Mouse (Mus musculus) intestine, embryonic 14.5 days (tissue): Measurements from ENCODE around the gene Cabin1. TPM values are rescaled to one million over a fixed set of nuclear protein-coding genes. Genes with fewer than 3 reads are reported as not detected.
A peak's percentile ranks its signal among the peaks of the same experiment; 100 is the strongest.

Experiments used
- ATAC-seq: fragments of 200-750 bp; cut with Nextera tagmentation; replicated peaks from 2 replicates; pipeline ENCODE4 v1.8.0; 2017; ENCODE audit warnings: low read depth, moderate number of reproducible peaks, moderate TSS enrichment, moderate library complexity; ENCODE audit not compliant: low FRiP score, low TSS enrichment
- DNase-seq: peaks from one replicate; pipeline ENCODE4 v3.0.0-alpha.2; 2018; ENCODE audit warnings: low spot score
- H3K27ac ChIP-seq: fragments of 300-500 bp; sonication (generic); 2 replicates; pipeline ENCODE4 v1.5.1; 2014; ENCODE audit warnings: low read depth, mild to moderate bottlenecking, control low read depth
- H3K27me3 ChIP-seq: fragments of 300-500 bp; sonication (generic); replicated peaks from 2 replicates; pipeline ENCODE4 v1.6.1; 2014; ENCODE audit warnings: low read length, control low read depth; ENCODE audit not compliant: control insufficient read depth, insufficient read depth
- H3K36me3 ChIP-seq: fragments of 300-500 bp; sonication (generic); 2 replicates; pipeline ENCODE4 v1.6.1; 2014; ENCODE audit warnings: low read length, control low read depth; ENCODE audit not compliant: control insufficient read depth, insufficient read depth
- H3K4me1 ChIP-seq: fragments of 300-500 bp; sonication (generic); replicated peaks from 2 replicates; pipeline ENCODE4 v1.6.1; 2014; ENCODE audit warnings: low read length, control low read depth, mixed read lengths; ENCODE audit not compliant: control insufficient read depth, insufficient read depth
- H3K4me2 ChIP-seq: fragments of 300-500 bp; sonication (generic); 2 replicates; pipeline ENCODE4 v1.6.1; 2014; ENCODE audit warnings: low read length
- H3K4me3 ChIP-seq: fragments of 300-500 bp; sonication (generic); 2 replicates; pipeline ENCODE4 v1.5.1; 2014; ENCODE audit warnings: low read depth, low read length, control low read depth, mixed read lengths
- H3K9ac ChIP-seq: fragments of 300-500 bp; sonication (generic); 2 replicates; pipeline ENCODE4 v1.6.1; 2014; ENCODE audit warnings: mild to moderate bottlenecking, low read length
- H3K9me3 ChIP-seq: fragments of 300-500 bp; sonication (generic); 2 replicates; pipeline ENCODE4 v1.6.1; 2016; ENCODE audit warnings: low read length, control low read depth; ENCODE audit not compliant: control insufficient read depth
- WGBS: fragments of 180-500 bp; shearing (Covaris S2); extraction: QIAGEN DNeasy Blood & Tissue Kit; methylation state at CpG from one replicate; pipeline ENCODE4 v1.1.7; 2014; 5-methylcytosine and 5-hydroxymethylcytosine counted together
- polyA plus RNA-seq: library from polyadenylated mRNA; unstranded; fragments of >200 nt; fragmentation: Nextera tagmentation; extraction: Ambion mirVana; gene quantifications from 2 replicates; pipeline ENCODE4 v1.2.1, GENCODE M21; 2014

Gene Cabin1
- polyA plus RNA-seq, 1 experiment from 2014 or later, result 47.2 TPM

DNA sequence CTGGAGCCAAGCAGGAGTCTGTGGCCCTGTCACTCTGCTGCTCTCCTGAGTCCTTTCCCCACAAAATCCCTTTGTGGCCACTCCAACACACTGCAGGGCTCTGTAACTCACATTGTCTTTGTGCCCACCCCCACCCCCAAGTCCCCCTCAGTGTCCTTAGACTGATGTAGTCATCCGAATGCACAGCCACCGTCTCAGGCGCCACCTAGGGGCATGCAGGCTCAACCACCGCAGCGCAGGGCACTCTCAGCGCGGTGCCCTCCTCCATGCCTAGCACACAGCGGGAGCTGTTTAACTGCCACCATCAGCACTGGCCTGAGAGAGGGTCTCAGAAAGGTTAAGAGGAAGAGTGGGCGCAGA lies 55.5 kb downstream of the Cabin1 start:
- no peak overlapping the region for H3K4me3 ChIP-seq
- 51% methylated on average over 9 of the region's 9 CpGs for WGBS
- peaks cover 61% of the 10 kb centered on the region for H3K36me3 ChIP-seq
- H3K9me3 ChIP-seq, result no peaks in the 10 kb centered on the region
- H3K4me1 ChIP-seq, result no peaks in the 10 kb centered on the region
- no peak overlapping the region for H3K27ac ChIP-seq
- no peak for ATAC-seq
- H3K9ac ChIP-seq, result no peak overlapping the region
- no peak overlapping the region for H3K4me2 ChIP-seq
- H3K27me3 ChIP-seq, result no peaks in the 10 kb centered on the region
- no peak for DNase-seq

- no peak for ATAC-seq
- Histone ChIP-seq H3K4me2 (no peak overlapping the region), H3K9ac (no peak overlapping the region), H3K36me3 (peaks cover 55% of the 10 kb centered on the region), H3K27ac (no peak overlapping the region), H3K9me3 (no peaks in the 10 kb centered on the region), H3K27me3 (no peaks in the 10 kb centered on the region), H3K4me1 (no peaks in the 10 kb centered on the region), H3K4me3 (no peak overlapping the region)
- WGBS, result 89% methylated on average over 3 of the region's 3 CpGs
- no peak for DNase-seq
These were observed 56.1 kb downstream of the Cabin1 start for GRCm38 (mm10) chr10:75707901-75708632.

DNA sequence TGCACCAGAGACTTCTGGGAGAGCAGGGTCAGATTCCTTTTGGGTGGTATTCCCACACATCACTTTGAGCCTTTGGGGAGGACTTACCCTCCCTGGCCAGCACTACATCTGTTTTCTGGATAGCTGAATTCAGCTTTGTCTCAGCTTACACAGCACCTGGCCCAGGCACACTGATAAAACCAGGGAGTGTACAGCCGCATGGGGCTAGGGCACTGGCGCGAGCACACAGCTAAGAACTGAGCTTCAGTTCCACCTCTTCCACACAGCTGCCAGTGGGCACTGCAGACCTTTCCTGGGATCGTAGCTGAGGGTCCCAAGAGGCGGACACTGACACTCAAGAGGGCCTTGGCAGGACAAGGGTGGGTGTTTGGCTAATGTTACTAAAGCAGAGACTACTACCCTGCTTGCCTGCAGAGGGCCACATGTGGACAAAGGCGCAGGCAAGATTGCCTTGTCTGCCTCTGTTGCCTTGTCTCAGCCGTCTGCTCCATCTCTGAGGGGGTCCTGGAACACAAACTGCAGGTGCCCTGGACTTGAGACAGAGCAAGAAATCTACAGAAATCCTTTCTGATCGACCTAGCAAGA lies 57.4 kb downstream of the Cabin1 start:
- Histone ChIP-seq H3K27me3 (no peaks in the 10 kb centered on the region), H3K9ac (no peak overlapping the region), H3K4me2 (no peak overlapping the region), H3K4me1 (no peaks in the 10 kb centered on the region), H3K36me3 (peaks cover 42% of the 10 kb centered on the region), H3K27ac (no peak overlapping the region), H3K4me3 (no peak overlapping the region), H3K9me3 (no peaks in the 10 kb centered on the region)
- 84% methylated on average over 8 of the region's 8 CpGs for WGBS
- ATAC-seq, result no peak
- DNase-seq, result no peak

- WGBS, result 76% methylated on average over 7 of the region's 7 CpGs
- H3K4me1 ChIP-seq, result no peaks in the 10 kb centered on the region
- H3K27ac ChIP-seq, result no peak overlapping the region
- H3K27me3 ChIP-seq, result no peaks in the 10 kb centered on the region
- no peak overlapping the region for H3K9ac ChIP-seq
- DNase-seq, result no peak
- ATAC-seq, result no peak
- no peaks in the 10 kb centered on the region for H3K9me3 ChIP-seq
- peaks cover 33% of the 10 kb centered on the region for H3K36me3 ChIP-seq
- H3K4me2 ChIP-seq, result no peak overlapping the region
- H3K4me3 ChIP-seq, result no peak overlapping the region
These were observed 58.3 kb downstream of the Cabin1 start for GRCm38 (mm10) chr10:75705681-75706400.

DNA sequence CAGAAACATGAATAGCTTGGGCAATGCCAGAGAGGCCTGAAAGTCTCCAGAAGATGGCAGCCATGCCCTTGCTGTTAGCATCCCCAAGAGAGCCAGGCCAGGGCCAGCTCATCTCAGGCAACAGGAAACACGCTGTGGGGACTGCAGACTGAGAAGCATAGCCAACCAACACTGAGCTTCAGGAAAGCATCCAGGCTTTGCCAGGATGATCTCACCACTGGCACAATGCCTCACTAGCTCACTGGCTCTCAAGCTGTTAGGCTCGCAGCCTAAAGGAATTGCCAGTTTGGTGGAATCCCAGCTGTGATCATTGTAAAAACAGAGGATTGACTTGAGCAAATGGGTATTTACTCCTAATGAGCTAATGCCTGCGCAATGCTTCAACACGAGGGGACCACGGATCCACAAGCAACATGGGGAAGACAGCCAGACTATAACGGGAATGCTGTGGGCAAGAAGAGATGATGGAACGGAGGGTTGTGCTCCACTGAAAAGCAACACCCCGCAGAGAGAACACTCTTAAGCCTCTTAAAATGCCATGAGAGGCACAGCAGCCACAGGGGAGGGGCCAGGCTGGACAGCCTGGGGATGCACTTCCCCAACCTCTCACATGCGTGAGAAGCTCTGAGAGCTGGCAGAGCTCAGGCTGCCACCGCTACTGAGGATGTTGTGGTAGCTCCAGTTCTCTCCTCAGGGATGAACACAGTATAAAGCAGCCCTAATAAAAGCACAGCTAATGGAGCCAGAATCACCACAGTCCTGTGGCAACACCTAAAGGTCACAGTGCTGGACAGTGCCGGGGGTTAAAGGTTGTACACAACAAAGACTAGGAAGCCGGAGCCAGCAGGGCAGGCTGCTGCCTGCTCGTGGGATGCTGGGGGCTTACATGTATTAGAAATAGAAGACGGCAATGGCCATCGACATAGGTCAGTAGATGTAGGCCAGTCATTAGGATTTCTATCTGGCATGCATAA lies 59.6 kb downstream of the Cabin1 start:
- no peak for DNase-seq
- Histone ChIP-seq H3K9me3 (no peaks in the 10 kb centered on the region), H3K9ac (no peak overlapping the region), H3K4me1 (no peaks in the 10 kb centered on the region), H3K27me3 (no peaks in the 10 kb centered on the region), H3K4me2 (no peak overlapping the region), H3K4me3 (no peak overlapping the region), H3K27ac (no peak overlapping the region), H3K36me3 (peaks cover 37% of the 10 kb centered on the region)
- whole genome bisulfite sequencing, result 80% methylated on average over 15 of the region's 15 CpGs
- ATAC-seq, result no peak

- Histone ChIP-seq H3K27ac (no peak overlapping the region), H3K4me2 (no peak overlapping the region), H3K4me1 (no peaks in the 10 kb centered on the region), H3K9ac (no peak overlapping the region), H3K4me3 (no peak overlapping the region), H3K27me3 (no peaks in the 10 kb centered on the region), H3K36me3 (peaks cover 37% of the 10 kb centered on the region), H3K9me3 (no peaks in the 10 kb centered on the region)
- 63% methylated on average over 1 of the region's 1 CpGs for WGBS
- no peak for ATAC-seq
- no peak for DNase-seq
These were observed 60.6 kb downstream of the Cabin1 start for GRCm38 (mm10) chr10:75703504-75703903.

DNA sequence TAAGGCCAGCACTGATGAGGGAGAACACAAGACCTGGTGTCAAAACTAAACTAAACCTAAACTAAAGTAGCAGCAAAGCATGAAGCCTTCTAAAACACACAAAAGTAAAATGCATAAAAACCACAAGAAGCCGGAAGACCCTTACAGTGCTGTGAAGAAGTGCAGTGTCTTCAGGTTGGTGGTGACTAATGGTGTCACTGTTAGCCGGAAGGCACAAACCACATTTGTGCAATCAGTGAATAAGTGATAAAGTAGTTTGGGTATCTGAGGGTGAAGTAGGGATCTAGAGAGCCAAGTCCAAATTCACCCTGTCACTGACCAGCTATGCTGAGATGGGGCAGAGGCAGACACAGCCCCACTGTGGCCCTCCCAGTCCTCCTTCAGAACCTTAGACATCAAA lies 61.6 kb downstream of the Cabin1 start:
- Histone ChIP-seq H3K27ac (no peak overlapping the region), H3K27me3 (no peaks in the 10 kb centered on the region), H3K9me3 (no peaks in the 10 kb centered on the region), H3K4me2 (no peak overlapping the region), H3K4me3 (no peak overlapping the region), H3K36me3 (peaks cover 39% of the 10 kb centered on the region), H3K9ac (no peak overlapping the region), H3K4me1 (no peaks in the 10 kb centered on the region)
- ATAC-seq, result no peak
- no peak for DNase-seq
- WGBS, result 94% methylated on average over 2 of the region's 2 CpGs

DNA sequence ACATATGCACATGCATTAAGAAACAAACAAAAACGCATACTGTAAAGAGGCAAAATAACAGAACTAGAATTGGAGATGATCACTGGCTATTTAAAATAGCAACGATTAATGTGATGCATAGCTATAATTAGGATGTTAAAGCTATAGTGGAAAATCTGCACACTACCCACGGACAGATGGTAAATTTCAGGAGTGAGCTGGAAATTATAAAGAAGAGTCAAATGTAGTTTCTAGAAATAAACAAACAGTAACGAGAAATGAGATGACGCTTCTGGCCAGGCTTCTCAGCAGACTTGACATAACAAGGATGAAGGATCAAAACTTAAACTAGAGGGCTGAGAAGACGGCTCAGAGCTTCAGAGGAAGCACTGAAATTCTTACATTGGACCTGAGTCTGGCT lies 62.9 kb downstream of the Cabin1 start:
- no peaks in the 10 kb centered on the region for H3K9me3 ChIP-seq
- no peaks in the 10 kb centered on the region for H3K4me1 ChIP-seq
- WGBS, result 59% methylated on average over 6 of the region's 6 CpGs
- H3K27ac ChIP-seq, result 0 out of 2 replicates have a peak overlapping the region, but pooled peaks have one; percentile 14
- DNase-seq (no peak), ATAC-seq (no peak)
- no peak overlapping the region for H3K9ac ChIP-seq
- no peak overlapping the region for H3K4me3 ChIP-seq
- H3K4me2 ChIP-seq, result no peak overlapping the region
- H3K36me3 ChIP-seq, result peaks cover 47% of the 10 kb centered on the region
- H3K27me3 ChIP-seq, result no peaks in the 10 kb centered on the region
